Mouse (Mus musculus) small intestine, adult 2 months (tissue): ENCODE measurements at regions not wholly inside any gene's neighbourhood (a gene's known extent, or its start where the extent isn't known, plus 50 kb on each side); places are given as distances from the start of the nearest gene placed in this dataset.

Experiments used
- H3K27ac ChIP-seq: fragments of 200-500 bp; 2 replicates; pipeline ENCODE4 v1.5.1; 2012; ENCODE audit warnings: low read depth, low read length, control low read depth, inconsistent platforms; ENCODE audit not compliant: insufficient read depth
- H3K27me3 ChIP-seq: fragments of 200-500 bp; 2 replicates; pipeline ENCODE4 v1.6.1; 2012; ENCODE audit warnings: mild to moderate bottlenecking, moderate library complexity, low read length, inconsistent platforms; ENCODE audit not compliant: control insufficient read depth, insufficient read depth
- H3K36me3 ChIP-seq: fragments of 200-500 bp; 2 replicates; pipeline ENCODE4 v1.6.1; 2012; ENCODE audit warnings: mild to moderate bottlenecking, low read length, control low read depth, inconsistent platforms; ENCODE audit not compliant: control insufficient read depth, insufficient read depth
- H3K4me1 ChIP-seq: fragments of 200-500 bp; 2 replicates; pipeline ENCODE4 v1.6.1; 2012; ENCODE audit warnings: low read length, inconsistent platforms, mixed read lengths; ENCODE audit not compliant: control insufficient read depth, insufficient read depth, insufficient read length
- H3K4me3 ChIP-seq: fragments of 200-500 bp; 2 replicates; pipeline ENCODE4 v1.5.1; 2012; ENCODE audit warnings: low read depth, mild to moderate bottlenecking, control low read depth, inconsistent platforms, low read length, moderate library complexity
- CTCF ChIP-seq: fragments of 200-500 bp; IDR thresholded peaks from 2 replicates; pipeline ENCODE4 v1.5.1; 2012; ENCODE audit warnings: low read depth, mild to moderate bottlenecking, control low read depth, inconsistent platforms, low read length, moderate library complexity, mixed read lengths; ENCODE audit not compliant: insufficient replicate concordance, insufficient read length; ENCODE audit errors: extremely low read depth
- POLR2A ChIP-seq: fragments of 200-500 bp; IDR thresholded peaks from 2 replicates; pipeline ENCODE4 v1.6.1; 2012; ENCODE audit warnings: low read depth, mild to moderate bottlenecking, control low read depth, inconsistent platforms, low read length, moderate library complexity
- WGBS: fragments of 180-500 bp; shearing (Covaris S2); methylation state at CpG from one replicate; pipeline ENCODE4 v1.1.7; 2018; 5-methylcytosine and 5-hydroxymethylcytosine counted together

GRCm38 (mm10) chr11:79756305-79756846 is 165.4 kb downstream of the Rab11fip4 start:
- H3K4me1 ChIP-seq, result no peaks in the 10 kb centered on the region
- H3K36me3 ChIP-seq, result no peaks in the 10 kb centered on the region
- WGBS, result 90% methylated on average over 9 of the region's 9 CpGs
- no peaks in the 10 kb centered on the region for H3K27me3 ChIP-seq
- no peak overlapping the region for H3K4me3 ChIP-seq
- H3K27ac ChIP-seq, result no peak overlapping the region
- no peak for TF ChIP-seq POLR2A
- TF ChIP-seq CTCF, result no peak

- H3K27me3 ChIP-seq, result no peaks in the 10 kb centered on the region
- WGBS, result 88% methylated on average over 2 of the region's 2 CpGs
- no peak for TF ChIP-seq POLR2A
- TF ChIP-seq CTCF, result no peak
- no peaks in the 10 kb centered on the region for H3K4me1 ChIP-seq
- no peak overlapping the region for H3K27ac ChIP-seq
- H3K4me3 ChIP-seq, result no peak overlapping the region
- no peaks in the 10 kb centered on the region for H3K36me3 ChIP-seq
Measured at GRCm38 (mm10) chr11:79753491-79753890, 162.5 kb downstream of the Rab11fip4 start.

GRCm38 (mm10) chr11:79752717-79753480 is 161.9 kb downstream of the Rab11fip4 start:
- WGBS, result 81% methylated on average over 7 of the region's 7 CpGs
- Histone ChIP-seq H3K4me3 (no peak overlapping the region), H3K4me1 (no peaks in the 10 kb centered on the region), H3K36me3 (no peaks in the 10 kb centered on the region), H3K27ac (no peak overlapping the region), H3K27me3 (no peaks in the 10 kb centered on the region)
- TF ChIP-seq CTCF (no peak), POLR2A (no peak)

- Histone ChIP-seq H3K36me3 (no peaks in the 10 kb centered on the region), H3K27ac (no peak overlapping the region), H3K4me3 (no peak overlapping the region), H3K4me1 (no peaks in the 10 kb centered on the region), H3K27me3 (no peaks in the 10 kb centered on the region)
- WGBS, result 76% methylated on average over 14 of the region's 14 CpGs
- TF ChIP-seq POLR2A, result no peak
- TF ChIP-seq CTCF, result no peak
Measured at GRCm38 (mm10) chr11:79751751-79752716, 161.0 kb downstream of the Rab11fip4 start.

- Histone ChIP-seq H3K27ac (no peak overlapping the region), H3K27me3 (no peaks in the 10 kb centered on the region), H3K36me3 (no peaks in the 10 kb centered on the region), H3K4me3 (no peak overlapping the region), H3K4me1 (peaks cover 3% of the 10 kb centered on the region; the same call in 1 of the 2 replicates)
- no peak for TF ChIP-seq CTCF
- no peak for TF ChIP-seq POLR2A
- WGBS, result 58% methylated on average over 2 of the region's 2 CpGs
Measured at GRCm38 (mm10) chr11:79750943-79751342, 159.9 kb downstream of the Rab11fip4 start.

- H3K36me3 ChIP-seq, result no peaks in the 10 kb centered on the region
- no peak overlapping the region for H3K4me3 ChIP-seq
- TF ChIP-seq POLR2A, result no peak
- TF ChIP-seq CTCF, result no peak
- peaks cover 3% of the 10 kb centered on the region; the same call in 1 of the 2 replicates for H3K4me1 ChIP-seq
- no peak overlapping the region for H3K27ac ChIP-seq
- no peaks in the 10 kb centered on the region for H3K27me3 ChIP-seq
- 46% methylated on average over 7 of the region's 7 CpGs for WGBS
Measured at GRCm38 (mm10) chr11:79749755-79750434, 158.9 kb downstream of the Rab11fip4 start.

- Histone ChIP-seq H3K27ac (no peak overlapping the region), H3K4me3 (no peak overlapping the region), H3K36me3 (no peaks in the 10 kb centered on the region), H3K27me3 (no peaks in the 10 kb centered on the region), H3K4me1 (peaks cover 3% of the 10 kb centered on the region; the same call in 1 of the 2 replicates)
- 95% methylated on average over 10 of the region's 10 CpGs for WGBS
- TF ChIP-seq CTCF, result no peak
- TF ChIP-seq POLR2A, result no peak
Measured at GRCm38 (mm10) chr11:79749141-79749540, 158.1 kb downstream of the Rab11fip4 start.
